ENCODE assay signal across 19 mouse cellular contexts in the genomic region with DNA sequence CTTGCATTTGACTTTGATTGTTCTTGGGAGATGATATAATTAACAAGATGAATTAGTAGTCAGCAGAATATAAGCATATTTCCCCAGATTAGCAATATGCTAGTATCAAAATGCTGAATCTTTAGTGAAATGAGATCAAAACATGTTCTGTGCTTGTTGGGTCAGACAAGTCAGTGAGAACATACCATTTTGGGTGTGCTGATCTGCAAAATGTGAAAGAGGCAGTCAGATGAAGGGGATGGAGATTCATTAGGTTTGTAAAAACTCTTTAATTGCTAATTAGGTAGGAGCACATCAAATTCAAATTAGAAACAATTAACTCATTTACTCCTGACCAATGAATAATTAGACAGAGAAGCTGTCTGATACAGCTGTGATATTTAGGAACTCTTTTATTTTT.
"Had no signal": no experiment of that assay in that cellular context is flagged by ENCODE, and none has a peak within 500 bp of the region (broad histone marks: within the 10 kb centered on the region; RNA-seq: fewer than 3 reads in every experiment).

No protein-coding gene starts in this region.

- ATAC-seq: midbrain, embryonic 13.5 days; midbrain, embryonic 16.5 days had no signal

- H3K9me3 ChIP-seq: midbrain, embryonic 10.5 days; midbrain, embryonic 13.5 days; neural tube, embryonic 13.5 days; neural tube, embryonic 15.5 days; stomach, embryonic 15.5 days had no signal

- H3K27me3 ChIP-seq: midbrain, embryonic 13.5 days; neural tube, embryonic 13.5 days; neural tube, embryonic 15.5 days; stomach, embryonic 15.5 days had no signal

- DNase-seq: lung, adult 18-20 months; lung, embryonic 14.5 days; lung, postnatal 10 days; lung, postnatal 4 days; right cerebral cortex, adult 18-20 months; right cerebral cortex, postnatal 25 days; right cerebral cortex, postnatal 4 days; spleen, adult 18-20 months; thymus, adult 2 months; thymus, postnatal 25 days; thymus, postnatal 4 days had no signal

- H3K36me3 ChIP-seq: midbrain, embryonic 10.5 days; midbrain, embryonic 13.5 days; neural tube, embryonic 13.5 days; neural tube, embryonic 15.5 days; stomach, embryonic 15.5 days had no signal

- H3K9ac ChIP-seq: lung, embryonic 14.5 days; midbrain, embryonic 13.5 days; neural tube, embryonic 13.5 days; neural tube, embryonic 15.5 days; stomach, embryonic 15.5 days had no signal

- H3K4me2 ChIP-seq: lung, embryonic 14.5 days; midbrain, embryonic 13.5 days; neural tube, embryonic 13.5 days; neural tube, embryonic 15.5 days; stomach, embryonic 15.5 days had no signal

- H3K27ac ChIP-seq: midbrain, embryonic 10.5 days; midbrain, embryonic 13.5 days; neural tube, embryonic 13.5 days; neural tube, embryonic 15.5 days; stomach, embryonic 15.5 days; stomach, postnatal 0 days had no signal

- H3K4me3 ChIP-seq: midbrain, embryonic 10.5 days; midbrain, embryonic 13.5 days; myocyte; neural tube, embryonic 13.5 days; neural tube, embryonic 15.5 days; stomach, embryonic 15.5 days had no signal

- H3K4me1 ChIP-seq: midbrain, embryonic 10.5 days; midbrain, embryonic 13.5 days; neural tube, embryonic 13.5 days; neural tube, embryonic 15.5 days; stomach, embryonic 15.5 days had no signal
